Mouse (Mus musculus): ENCODE data around the gene Spats1.
"Not testable (repeated sequence)": the region's sequence is repeated elsewhere in the genome, so short reads cannot be mapped to it uniquely, and the experiment has no call there.

Spats1 gene

GRCm38 (mm10) chr17:45434262-45434590, 41.0 kb downstream of the Spats1 start:
- DNase-seq = no peak

- peak; percentile 96 to 98 for DNase-seq
Observed at GRCm38 (mm10) chr17:45433419-45434261, 41.6 kb downstream of the Spats1 start, which contains the start of gene Cdc5l. Cdc5l (minus strand) TSS chr17:45433737.

GRCm38 (mm10) chr17:45432706-45433398, 42.4 kb downstream of the Spats1 start:
- no peak for DNase-seq

GRCm38 (mm10) chr17:45432007-45432406, 43.2 kb downstream of the Spats1 start:
- no peak for DNase-seq

GRCm38 (mm10) chr17:45417387-45417786, 57.8 kb downstream of the Spats1 start:
- DNase-seq = no peak

- not testable (repeated sequence) for DNase-seq
Observed at GRCm38 (mm10) chr17:45411617-45412016, 63.6 kb downstream of the Spats1 start.

GRCm38 (mm10) chr17:45408719-45409118, 66.5 kb downstream of the Spats1 start:
- no peak for DNase-seq

- DNase-seq = no peak
Observed at GRCm38 (mm10) chr17:45406281-45406680, 68.9 kb downstream of the Spats1 start.

GRCm38 (mm10) chr17:45403207-45403606, 72.0 kb downstream of the Spats1 start:
- DNase-seq = peak in 1 of 2 experiments; percentile 38

GRCm38 (mm10) chr17:45402601-45403000, 72.6 kb downstream of the Spats1 start:
- no peak for DNase-seq

GRCm38 (mm10) chr17:45402126-45402525, 73.1 kb downstream of the Spats1 start:
- DNase-seq = no peak

- no peak for DNase-seq
Observed at GRCm38 (mm10) chr17:45401126-45401905, 73.9 kb downstream of the Spats1 start.

- no peak for DNase-seq
Observed at GRCm38 (mm10) chr17:45398021-45398420, 77.2 kb downstream of the Spats1 start.

GRCm38 (mm10) chr17:45397541-45397940, 77.7 kb downstream of the Spats1 start:
- DNase-seq = no peak

- no peak for DNase-seq
Observed at GRCm38 (mm10) chr17:45394612-45395011, 80.6 kb downstream of the Spats1 start.

- DNase-seq = no peak
Observed at GRCm38 (mm10) chr17:45393765-45394164, 81.5 kb downstream of the Spats1 start.

Data from lung, adult 18-20 months (tissue).